Mouse (Mus musculus) intestine, embryonic 14.5 days (tissue): ENCODE results near the gene Map2k4. TPM values are rescaled to one million over a fixed set of nuclear protein-coding genes. Genes with fewer than 3 reads are reported as not detected.

Experiments
- ATAC-seq: fragments of 200-750 bp; cut with Nextera tagmentation; replicated peaks from 2 replicates; pipeline ENCODE4 v1.8.0; 2017; ENCODE audit warnings: low read depth, moderate number of reproducible peaks, moderate TSS enrichment, moderate library complexity; ENCODE audit not compliant: low FRiP score, low TSS enrichment
- DNase-seq: peaks from one replicate; pipeline ENCODE4 v3.0.0-alpha.2; 2018; ENCODE audit warnings: low spot score
- H3K27ac ChIP-seq: fragments of 300-500 bp; sonication (generic); 2 replicates; pipeline ENCODE4 v1.5.1; 2014; ENCODE audit warnings: low read depth, mild to moderate bottlenecking, control low read depth
- H3K27me3 ChIP-seq: fragments of 300-500 bp; sonication (generic); replicated peaks from 2 replicates; pipeline ENCODE4 v1.6.1; 2014; ENCODE audit warnings: low read length, control low read depth; ENCODE audit not compliant: control insufficient read depth, insufficient read depth
- H3K36me3 ChIP-seq: fragments of 300-500 bp; sonication (generic); 2 replicates; pipeline ENCODE4 v1.6.1; 2014; ENCODE audit warnings: low read length, control low read depth; ENCODE audit not compliant: control insufficient read depth, insufficient read depth
- H3K4me1 ChIP-seq: fragments of 300-500 bp; sonication (generic); replicated peaks from 2 replicates; pipeline ENCODE4 v1.6.1; 2014; ENCODE audit warnings: low read length, control low read depth, mixed read lengths; ENCODE audit not compliant: control insufficient read depth, insufficient read depth
- H3K4me2 ChIP-seq: fragments of 300-500 bp; sonication (generic); 2 replicates; pipeline ENCODE4 v1.6.1; 2014; ENCODE audit warnings: low read length
- H3K4me3 ChIP-seq: fragments of 300-500 bp; sonication (generic); 2 replicates; pipeline ENCODE4 v1.5.1; 2014; ENCODE audit warnings: low read depth, low read length, control low read depth, mixed read lengths
- H3K9ac ChIP-seq: fragments of 300-500 bp; sonication (generic); 2 replicates; pipeline ENCODE4 v1.6.1; 2014; ENCODE audit warnings: mild to moderate bottlenecking, low read length
- H3K9me3 ChIP-seq: fragments of 300-500 bp; sonication (generic); 2 replicates; pipeline ENCODE4 v1.6.1; 2016; ENCODE audit warnings: low read length, control low read depth; ENCODE audit not compliant: control insufficient read depth
- WGBS: fragments of 180-500 bp; shearing (Covaris S2); extraction: QIAGEN DNeasy Blood & Tissue Kit; methylation state at CpG from one replicate; pipeline ENCODE4 v1.1.7; 2014; 5-methylcytosine and 5-hydroxymethylcytosine counted together
- polyA plus RNA-seq: library from polyadenylated mRNA; unstranded; fragments of >200 nt; fragmentation: Nextera tagmentation; extraction: Ambion mirVana; gene quantifications from 2 replicates; pipeline ENCODE4 v1.2.1, GENCODE M21; 2014

The Map2k4 gene
- polyA plus RNA-seq, 1 experiment from 2014 or later: 68.9 TPM

GRCm38 (mm10) chr11:65760912-65761311 lies 27.2 kb downstream of the Map2k4 start:
- Histone ChIP-seq H3K4me1 (no peaks in the 10 kb centered on the region), H3K9ac (no peak overlapping the region), H3K9me3 (no peaks in the 10 kb centered on the region), H3K36me3 (no peaks in the 10 kb centered on the region), H3K27me3 (no peaks in the 10 kb centered on the region), H3K27ac (no peak overlapping the region), H3K4me3 (no peak overlapping the region), H3K4me2 (no peak overlapping the region)
- DNase-seq: no peak
- WGBS: 94% methylated on average over 2 of the region's 2 CpGs
- ATAC-seq: no peak

GRCm38 (mm10) chr11:65759350-65759749 lies 28.7 kb downstream of the Map2k4 start:
- H3K9ac ChIP-seq: no peak overlapping the region
- H3K27ac ChIP-seq: no peak overlapping the region
- 88% methylated on average over 1 of the region's 1 CpGs for WGBS
- peaks cover 7% of the 10 kb centered on the region; the same call in 1 of the 2 replicates for H3K36me3 ChIP-seq
- no peak overlapping the region for H3K4me3 ChIP-seq
- no peak for ATAC-seq
- no peak for DNase-seq
- H3K9me3 ChIP-seq: no peaks in the 10 kb centered on the region
- H3K27me3 ChIP-seq: no peaks in the 10 kb centered on the region
- H3K4me2 ChIP-seq: no peak overlapping the region
- H3K4me1 ChIP-seq: no peaks in the 10 kb centered on the region

GRCm38 (mm10) chr11:65754161-65754560 lies 33.9 kb downstream of the Map2k4 start:
- Histone ChIP-seq H3K4me1 (no peaks in the 10 kb centered on the region), H3K4me3 (no peak overlapping the region), H3K9ac (no peak overlapping the region), H3K27me3 (no peaks in the 10 kb centered on the region), H3K4me2 (no peak overlapping the region), H3K36me3 (peaks cover 7% of the 10 kb centered on the region; the same call in 1 of the 2 replicates), H3K9me3 (no peaks in the 10 kb centered on the region), H3K27ac (no peak overlapping the region)
- WGBS: 63% methylated on average over 4 of the region's 4 CpGs
- ATAC-seq (no peak), DNase-seq (no peak)

- H3K36me3 ChIP-seq: peaks cover 7% of the 10 kb centered on the region; the same call in 1 of the 2 replicates
- H3K9ac ChIP-seq: no peak overlapping the region
- DNase-seq (no peak), ATAC-seq (no peak)
- H3K4me2 ChIP-seq: no peak overlapping the region
- H3K4me1 ChIP-seq: no peaks in the 10 kb centered on the region
- H3K27me3 ChIP-seq: no peaks in the 10 kb centered on the region
- no peaks in the 10 kb centered on the region for H3K9me3 ChIP-seq
- 83% methylated on average over 2 of the region's 2 CpGs for WGBS
- no peak overlapping the region for H3K27ac ChIP-seq
- no peak overlapping the region for H3K4me3 ChIP-seq
Measured at GRCm38 (mm10) chr11:65753593-65753992, 34.5 kb downstream of the Map2k4 start.

- peaks cover 7% of the 10 kb centered on the region; the same call in 1 of the 2 replicates for H3K4me1 ChIP-seq
Measured at GRCm38 (mm10) chr11:65750546-65750945, 37.6 kb downstream of the Map2k4 start.

GRCm38 (mm10) chr11:65747433-65747832 lies 40.7 kb downstream of the Map2k4 start:
- no peak for ATAC-seq
- no peak overlapping the region for H3K4me2 ChIP-seq
- DNase-seq: no peak

More at GRCm38 (mm10) chr11:65750546-65750945, 37.6 kb downstream of the Map2k4 start:
- peaks cover 7% of the 10 kb centered on the region; the same call in 1 of the 2 replicates for H3K36me3 ChIP-seq
- WGBS: 86% methylated on average over 3 of the region's 3 CpGs
- DNase-seq (no peak), ATAC-seq (no peak)
- no peak overlapping the region for H3K4me2 ChIP-seq
- no peak overlapping the region for H3K27ac ChIP-seq
- no peaks in the 10 kb centered on the region for H3K27me3 ChIP-seq
- H3K4me3 ChIP-seq: no peak overlapping the region
- H3K9me3 ChIP-seq: no peaks in the 10 kb centered on the region
- H3K9ac ChIP-seq: no peak overlapping the region

GRCm38 (mm10) chr11:65745707-65746333 lies 42.3 kb downstream of the Map2k4 start:
- 68% methylated on average over 8 of the region's 8 CpGs for WGBS
- Histone ChIP-seq H3K4me2 (no peak overlapping the region), H3K27ac (no peak overlapping the region), H3K36me3 (peaks cover 4% of the 10 kb centered on the region; the same call in 1 of the 2 replicates), H3K27me3 (no peaks in the 10 kb centered on the region), H3K9ac (no peak overlapping the region), H3K4me1 (peaks cover 7% of the 10 kb centered on the region; the same call in 1 of the 2 replicates), H3K9me3 (no peaks in the 10 kb centered on the region), H3K4me3 (no peak overlapping the region)
- DNase-seq (no peak), ATAC-seq (no peak)

More at GRCm38 (mm10) chr11:65747433-65747832, 40.7 kb downstream of the Map2k4 start:
- H3K4me3 ChIP-seq: no peak overlapping the region
- no peak overlapping the region for H3K9ac ChIP-seq
- peaks cover 4% of the 10 kb centered on the region; the same call in 1 of the 2 replicates for H3K36me3 ChIP-seq
- H3K9me3 ChIP-seq: no peaks in the 10 kb centered on the region
- H3K27ac ChIP-seq: no peak overlapping the region
- H3K4me1 ChIP-seq: peaks cover 7% of the 10 kb centered on the region; the same call in 1 of the 2 replicates
- no peaks in the 10 kb centered on the region for H3K27me3 ChIP-seq

- DNase-seq: no peak
- H3K36me3 ChIP-seq: peaks cover 4% of the 10 kb centered on the region; the same call in 1 of the 2 replicates
- H3K9me3 ChIP-seq: no peaks in the 10 kb centered on the region
- no peak overlapping the region for H3K27ac ChIP-seq
- H3K9ac ChIP-seq: no peak overlapping the region
- ATAC-seq: no peak
- H3K4me1 ChIP-seq: peaks cover 7% of the 10 kb centered on the region; the same call in 1 of the 2 replicates
- no peaks in the 10 kb centered on the region for H3K27me3 ChIP-seq
- WGBS: 92% methylated on average over 3 of the region's 3 CpGs
- no peak overlapping the region for H3K4me2 ChIP-seq
- no peak overlapping the region for H3K4me3 ChIP-seq
Measured at GRCm38 (mm10) chr11:65743866-65744265, 44.2 kb downstream of the Map2k4 start.

GRCm38 (mm10) chr11:65740811-65741210 lies 47.3 kb downstream of the Map2k4 start:
- Histone ChIP-seq H3K4me2 (no peak overlapping the region), H3K9ac (no peak overlapping the region), H3K4me1 (peaks cover 9% of the 10 kb centered on the region; the same call in 1 of the 2 replicates), H3K27me3 (no peaks in the 10 kb centered on the region), H3K36me3 (peaks cover 4% of the 10 kb centered on the region; the same call in 1 of the 2 replicates), H3K9me3 (no peaks in the 10 kb centered on the region), H3K27ac (no peak overlapping the region), H3K4me3 (no peak overlapping the region)
- no peak for ATAC-seq
- 86% methylated on average over 5 of the region's 5 CpGs for WGBS
- DNase-seq: no peak
